Mouse (Mus musculus): ENCODE data around the gene Mef2c. TPM values are rescaled to one million over a fixed set of nuclear protein-coding genes. Genes with fewer than 3 reads are reported as not detected.

Gene Mef2c
- polyA plus RNA-seq, 1 experiment from 2014 or later, result 169 TPM

DNA sequence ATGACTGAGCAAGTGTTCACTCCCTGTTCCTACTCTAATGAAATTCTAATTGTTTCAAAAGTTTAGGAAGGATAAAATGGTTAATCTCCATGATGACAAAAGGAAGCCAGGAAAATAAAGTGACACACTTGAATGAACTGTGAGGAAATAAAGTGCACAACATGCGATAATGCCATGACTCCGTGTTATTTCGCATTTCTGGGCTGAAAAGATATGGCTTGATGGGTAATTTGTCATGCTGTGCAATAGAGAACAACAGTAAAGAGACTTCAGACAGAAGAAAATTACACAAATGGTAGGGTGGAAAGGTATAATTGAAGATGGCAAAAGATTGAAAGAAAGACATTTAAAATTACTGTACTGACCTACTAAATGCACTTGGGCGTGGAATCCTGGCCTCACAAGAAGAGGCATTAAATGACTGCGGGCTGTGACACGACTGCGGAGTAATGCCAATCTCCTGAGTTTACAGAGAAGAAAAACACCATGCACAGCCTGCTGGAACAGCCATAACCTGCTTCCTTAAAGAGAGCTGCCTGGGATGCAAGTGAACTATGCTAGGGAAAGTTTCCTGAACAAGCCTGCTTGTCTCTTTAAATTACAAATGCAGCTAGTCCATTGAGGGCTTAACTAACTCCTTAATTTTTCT, 19.0 kb upstream of the Mef2c start:
- H3K4me1 ChIP-seq, result no peaks in the 10 kb centered on the region
- ATAC-seq (ENCODE audit: insufficient number of reproducible peaks, insufficient read depth, low FRiP score, low TSS enrichment, low read depth), result 0 out of 2 replicates have a peak, but pooled peaks have one; percentile 52
- no peak overlapping the region for H3K27ac ChIP-seq
- WGBS, result 52% methylated on average over 7 of the region's 7 CpGs
- H3K36me3 ChIP-seq, result no peaks in the 10 kb centered on the region
- no peak overlapping the region for H3K9ac ChIP-seq
- no peak overlapping the region for H3K4me3 ChIP-seq
- H3K27me3 ChIP-seq, result no peaks in the 10 kb centered on the region
- 0 out of 2 replicates have a peak, but pooled peaks cover 3% of the 10 kb centered on the region for H3K9me3 ChIP-seq
- H3K4me2 ChIP-seq, result no peak overlapping the region

DNA sequence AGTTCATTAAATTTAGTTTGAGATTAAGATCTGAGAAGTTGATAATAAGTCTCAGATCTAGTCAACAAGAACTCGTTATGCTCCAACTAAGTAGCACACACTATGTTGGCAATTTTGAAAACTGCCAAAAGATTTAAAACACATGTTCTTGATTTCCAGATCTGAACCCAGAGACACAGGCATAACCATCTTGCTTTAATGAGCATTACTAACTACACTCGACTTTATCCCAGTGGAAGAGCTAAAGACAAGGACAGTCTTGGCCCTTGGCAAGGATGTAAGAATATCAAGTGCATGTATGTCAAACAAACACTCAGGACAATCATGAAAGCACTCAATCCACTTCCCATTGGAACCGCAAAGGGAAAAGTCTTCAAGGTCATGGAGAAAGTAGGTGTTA, 11.8 kb upstream of the Mef2c start:
- no peak overlapping the region for H3K9ac ChIP-seq
- 0 out of 2 replicates have a peak, but pooled peaks cover 3% of the 10 kb centered on the region for H3K9me3 ChIP-seq
- H3K27me3 ChIP-seq, result no peaks in the 10 kb centered on the region
- ATAC-seq (ENCODE audit: insufficient number of reproducible peaks, insufficient read depth, low FRiP score, low TSS enrichment, low read depth), result no peak
- H3K4me2 ChIP-seq, result no peak overlapping the region
- H3K4me1 ChIP-seq, result no peaks in the 10 kb centered on the region
- no peak overlapping the region for H3K4me3 ChIP-seq
- H3K27ac ChIP-seq, result no peak overlapping the region
- H3K36me3 ChIP-seq, result no peaks in the 10 kb centered on the region
- 43% methylated on average over 3 of the region's 3 CpGs for WGBS

GRCm38 (mm10) chr13:83497708-83498107, 6.1 kb upstream of the Mef2c start:
- Histone ChIP-seq H3K9ac (no peak overlapping the region), H3K4me1 (no peaks in the 10 kb centered on the region), H3K4me3 (no peak overlapping the region), H3K9me3 (no peaks in the 10 kb centered on the region), H3K36me3 (no peaks in the 10 kb centered on the region), H3K27ac (no peak overlapping the region), H3K27me3 (no peaks in the 10 kb centered on the region), H3K4me2 (no peak overlapping the region)
- ATAC-seq (ENCODE audit: insufficient number of reproducible peaks, insufficient read depth, low FRiP score, low TSS enrichment, low read depth), result no peak
- 88% methylated on average over 3 of the region's 3 CpGs for WGBS

DNA sequence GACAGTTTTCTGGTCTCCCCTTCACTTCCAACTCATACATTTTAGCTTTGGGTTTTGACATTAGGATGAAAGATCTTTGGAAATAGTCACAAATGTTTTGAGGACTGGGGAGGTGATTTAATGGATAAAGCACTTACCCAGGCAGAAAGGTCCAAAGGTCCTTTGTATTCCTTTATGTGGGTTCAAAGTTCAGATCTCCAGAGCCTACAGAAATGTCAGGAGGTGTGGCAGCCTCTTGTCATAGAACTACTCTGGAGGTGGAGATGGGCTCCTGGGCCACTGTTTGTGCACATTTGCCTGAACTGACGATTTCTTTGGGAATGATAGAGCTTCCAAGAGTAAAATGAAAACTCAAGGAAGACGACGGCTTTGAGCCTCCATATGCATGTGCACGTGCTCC, 4.3 kb upstream of the Mef2c start:
- H3K9ac ChIP-seq, result no peak overlapping the region
- no peaks in the 10 kb centered on the region for H3K36me3 ChIP-seq
- no peaks in the 10 kb centered on the region for H3K4me1 ChIP-seq
- H3K27ac ChIP-seq, result no peak overlapping the region
- no peaks in the 10 kb centered on the region for H3K9me3 ChIP-seq
- ATAC-seq (ENCODE audit: insufficient number of reproducible peaks, insufficient read depth, low FRiP score, low TSS enrichment, low read depth), result no peak
- no peaks in the 10 kb centered on the region for H3K27me3 ChIP-seq
- H3K4me2 ChIP-seq, result no peak overlapping the region
- WGBS, result 76% methylated on average over 4 of the region's 4 CpGs
- no peak overlapping the region for H3K4me3 ChIP-seq

- Histone ChIP-seq H3K27me3 (no peaks in the 10 kb centered on the region), H3K9me3 (no peaks in the 10 kb centered on the region), H3K36me3 (no peaks in the 10 kb centered on the region), H3K4me1 (no peaks in the 10 kb centered on the region), H3K4me3 (no peak overlapping the region), H3K4me2 (no peak overlapping the region), H3K27ac (no peak overlapping the region), H3K9ac (no peak overlapping the region)
- WGBS, result 88% methylated on average over 1 of the region's 1 CpGs
- no peak for ATAC-seq (ENCODE audit: insufficient number of reproducible peaks, insufficient read depth, low FRiP score, low TSS enrichment, low read depth)
Observed at GRCm38 (mm10) chr13:83507687-83508086, 3.9 kb downstream of the Mef2c start.

GRCm38 (mm10) chr13:83515013-83515547, 11.2 kb downstream of the Mef2c start:
- Histone ChIP-seq H3K9ac (no peak overlapping the region), H3K4me1 (peaks cover 2% of the 10 kb centered on the region; the same call in 1 of the 2 replicates), H3K27me3 (no peaks in the 10 kb centered on the region), H3K9me3 (no peaks in the 10 kb centered on the region), H3K36me3 (no peaks in the 10 kb centered on the region), H3K27ac (no peak overlapping the region), H3K4me3 (no peak overlapping the region), H3K4me2 (no peak overlapping the region)
- ATAC-seq (ENCODE audit: insufficient number of reproducible peaks, insufficient read depth, low FRiP score, low TSS enrichment, low read depth), result no peak
- WGBS, result 32% methylated on average over 4 of the region's 4 CpGs

DNA sequence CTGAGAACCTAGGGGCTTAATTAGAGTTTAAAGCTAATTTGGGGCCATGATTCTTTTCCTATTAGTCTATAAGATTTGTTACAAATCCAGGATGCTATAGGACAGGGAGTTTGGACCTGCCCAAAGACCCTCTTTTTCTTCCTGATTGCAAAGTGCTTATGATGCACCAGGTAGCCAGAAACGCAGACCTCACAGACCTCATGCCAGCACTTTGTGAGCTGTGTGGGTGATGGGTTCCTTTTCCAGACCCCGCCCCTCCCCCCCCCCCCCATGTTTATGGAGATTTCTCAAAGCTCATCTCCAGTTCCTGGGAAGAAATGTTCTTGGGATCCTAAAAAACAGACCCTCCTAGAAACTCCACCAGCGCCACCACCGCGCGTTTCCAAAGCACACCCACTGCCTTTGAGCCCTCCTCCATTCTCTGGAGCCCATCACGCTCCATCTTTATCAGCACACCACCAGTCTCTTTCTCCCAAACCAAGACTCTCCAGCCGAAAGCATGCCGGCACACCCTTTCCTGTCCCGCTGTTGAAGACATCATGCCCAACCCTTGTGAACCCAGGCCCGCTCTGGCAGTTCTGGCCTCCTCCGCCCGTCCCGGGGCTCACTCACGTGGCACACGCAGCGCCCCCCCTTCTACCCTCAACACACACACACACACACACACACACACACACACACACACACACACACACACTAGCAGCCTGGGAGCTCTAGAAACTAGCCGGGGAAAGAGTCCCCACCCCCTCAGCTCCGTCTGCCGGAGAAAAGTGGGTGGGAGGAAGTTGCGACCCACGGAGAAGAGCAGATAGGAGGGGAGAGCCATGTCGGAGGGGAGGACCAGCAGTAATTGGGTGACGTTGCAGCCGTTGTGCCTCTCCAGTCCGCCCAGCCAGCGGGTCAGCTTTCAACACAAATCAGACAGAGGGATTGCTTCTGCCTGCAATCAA, 14.1 kb downstream of the Mef2c start:
- H3K36me3 ChIP-seq, result no peaks in the 10 kb centered on the region
- H3K27ac ChIP-seq, result peak overlapping the region; percentile 89
- 0 out of 2 replicates have a peak, but pooled peaks cover 3% of the 10 kb centered on the region for H3K27me3 ChIP-seq
- H3K4me1 ChIP-seq, result peaks cover 2% of the 10 kb centered on the region; the same call in 1 of the 2 replicates
- no peaks in the 10 kb centered on the region for H3K9me3 ChIP-seq
- peak; percentile 88 for ATAC-seq (ENCODE audit: insufficient number of reproducible peaks, insufficient read depth, low FRiP score, low TSS enrichment, low read depth)
- peak overlapping the region; percentile 68 for H3K4me2 ChIP-seq
- WGBS, result under 1% methylated on average over 26 of the region's 27 CpGs
- H3K4me3 ChIP-seq, result peak overlapping the region; percentile 52
- peak overlapping the region; percentile 74 for H3K9ac ChIP-seq

DNA sequence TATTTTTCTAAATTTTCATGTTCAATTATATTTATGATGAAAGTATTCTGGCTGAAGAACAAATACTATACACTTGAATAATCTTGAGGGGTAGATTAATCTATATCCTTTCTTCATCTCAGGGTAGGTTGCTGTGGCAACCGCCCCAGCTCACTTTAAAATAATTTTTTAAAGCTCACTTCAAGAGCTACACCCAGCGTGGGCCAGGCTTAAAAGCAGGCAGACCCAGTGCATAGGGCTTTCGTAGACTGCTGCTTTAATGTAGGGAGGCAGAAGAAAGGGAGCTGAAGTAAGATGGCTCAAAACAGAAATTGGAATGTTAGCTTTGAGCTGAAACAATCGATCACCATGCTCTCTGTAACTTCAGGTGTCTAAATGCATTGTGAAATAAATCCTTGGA, 17.0 kb downstream of the Mef2c start:
- WGBS, result 61% methylated on average over 4 of the region's 4 CpGs
- ATAC-seq (ENCODE audit: insufficient number of reproducible peaks, insufficient read depth, low FRiP score, low TSS enrichment, low read depth), result no peak
- Histone ChIP-seq H3K4me2 (no peak overlapping the region), H3K36me3 (no peaks in the 10 kb centered on the region), H3K4me3 (no peak overlapping the region), H3K4me1 (peaks cover 5% of the 10 kb centered on the region; the same call in 1 of the 2 replicates), H3K9me3 (no peaks in the 10 kb centered on the region), H3K27ac (no peak overlapping the region), H3K9ac (no peak overlapping the region), H3K27me3 (0 out of 2 replicates have a peak, but pooled peaks cover 3% of the 10 kb centered on the region)

DNA sequence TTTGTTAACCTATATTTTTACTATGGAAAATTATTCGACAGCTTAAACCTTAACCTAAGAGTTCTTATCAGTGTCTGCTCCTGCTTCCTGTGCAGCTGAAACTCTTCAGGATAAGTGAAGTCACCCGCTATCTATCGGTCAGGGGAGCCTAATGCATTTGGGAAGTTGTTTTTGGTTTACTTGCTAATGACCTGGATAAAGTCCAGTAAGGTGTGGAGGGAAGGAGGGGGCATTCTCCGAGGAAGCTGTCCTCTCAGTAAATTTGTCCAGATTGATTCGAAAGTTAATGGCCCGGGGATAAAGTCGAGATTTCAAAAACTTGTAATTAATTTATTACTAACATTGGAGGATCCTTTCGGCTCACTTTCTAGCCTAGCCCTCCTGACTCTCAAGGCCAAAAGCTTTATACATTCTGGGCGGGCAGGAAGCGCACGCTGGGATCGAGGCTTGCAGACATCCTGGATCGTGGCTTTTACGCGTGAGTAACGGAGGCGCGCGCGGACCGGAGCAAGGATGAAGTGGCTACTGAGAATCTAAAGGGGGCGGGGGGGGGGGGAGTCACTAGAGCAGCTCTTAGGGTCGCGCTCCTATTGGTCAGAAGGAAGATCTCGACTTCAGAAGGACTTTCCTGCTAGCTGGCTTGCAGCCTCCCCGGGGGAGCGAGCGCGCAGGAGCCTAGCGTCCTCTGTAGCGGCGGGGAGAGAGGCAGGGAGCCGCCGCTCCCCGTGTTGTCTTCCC, 19.6 kb downstream of the Mef2c start:
- Histone ChIP-seq H3K4me3 (peak overlapping the region; percentile 63), H3K27ac (peak overlapping the region; percentile 89; the same call in 1 of the 2 replicates), H3K9ac (peak overlapping the region; percentile 77), H3K9me3 (no peaks in the 10 kb centered on the region), H3K36me3 (no peaks in the 10 kb centered on the region), H3K4me1 (peaks cover 5% of the 10 kb centered on the region; the same call in 1 of the 2 replicates), H3K4me2 (peak overlapping the region; percentile 68), H3K27me3 (0 out of 2 replicates have a peak, but pooled peaks cover 3% of the 10 kb centered on the region)
- peak; percentile 45; the same call in 1 of the 2 replicates for ATAC-seq (ENCODE audit: insufficient number of reproducible peaks, insufficient read depth, low FRiP score, low TSS enrichment, low read depth)
- 2% methylated on average over 35 of the region's 35 CpGs for WGBS

DNA sequence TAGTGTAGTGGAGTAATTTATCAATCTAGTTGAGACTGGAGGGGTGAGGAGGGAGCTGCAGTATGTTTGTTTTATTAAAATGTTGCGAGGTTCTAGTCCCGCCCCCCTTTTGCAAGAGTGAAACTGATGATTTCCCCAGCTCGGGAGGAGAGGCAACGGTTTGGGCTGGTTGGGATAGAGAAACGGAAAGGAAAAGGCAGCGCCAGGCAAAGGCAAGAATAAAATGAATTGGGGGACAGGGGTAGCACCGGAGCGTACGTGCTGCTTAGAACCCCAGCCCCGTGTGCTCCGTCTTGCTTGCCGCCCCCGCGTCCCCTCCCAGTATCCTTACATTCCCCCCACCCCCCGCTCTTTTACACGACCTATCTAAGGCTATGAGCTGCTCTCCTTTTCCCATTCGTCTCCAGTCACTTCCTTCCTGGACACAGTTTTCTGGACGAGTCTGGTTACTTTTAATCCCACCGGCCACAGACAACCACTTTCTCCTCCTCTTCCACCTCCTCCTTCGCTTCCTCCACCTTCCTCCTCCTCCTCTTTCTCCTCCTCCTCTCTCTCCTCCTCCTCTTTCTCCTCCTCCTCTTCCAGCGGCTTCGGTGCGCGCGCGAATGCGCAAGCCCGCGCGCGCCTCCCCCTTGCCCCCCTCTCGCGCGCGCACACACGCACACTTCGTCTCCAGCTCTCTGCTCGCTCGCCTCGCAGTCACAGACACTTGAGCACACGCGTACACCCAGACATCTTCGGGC, 20.5 kb downstream of the Mef2c start:
- 0 out of 2 replicates have a peak, but pooled peaks cover 3% of the 10 kb centered on the region for H3K27me3 ChIP-seq
- ATAC-seq (ENCODE audit: insufficient number of reproducible peaks, insufficient read depth, low FRiP score, low TSS enrichment, low read depth), result peak; percentile 79
- H3K9ac ChIP-seq, result peak overlapping the region; percentile 77
- WGBS, result under 1% methylated on average over 43 of the region's 43 CpGs
- H3K4me2 ChIP-seq, result peak overlapping the region; percentile 68
- peak overlapping the region; percentile 63 for H3K4me3 ChIP-seq
- no peaks in the 10 kb centered on the region for H3K36me3 ChIP-seq
- H3K9me3 ChIP-seq, result no peaks in the 10 kb centered on the region
- H3K4me1 ChIP-seq, result 0 out of 2 replicates have a peak, but pooled peaks cover 3% of the 10 kb centered on the region
- peak overlapping the region; percentile 89 for H3K27ac ChIP-seq

All from embryonic facial prominence, embryonic 13.5 days (tissue).